Mouse (Mus musculus): Measurements from ENCODE around the gene Igdcc4.

Igdcc4 gene

GRCm38 (mm10) chr9:65166386-65166785, 65.1 kb downstream of the Igdcc4 start:
- TF ChIP-seq GATA4 (IDR thresholded peaks at IDR 0.05; ENCODE audit: insufficient replicate concordance, low read length): no peak

- no peak for TF ChIP-seq GATA4 (IDR thresholded peaks at IDR 0.05; ENCODE audit: insufficient replicate concordance, low read length)
Measured at GRCm38 (mm10) chr9:65168534-65168933, 67.2 kb downstream of the Igdcc4 start.

DNA sequence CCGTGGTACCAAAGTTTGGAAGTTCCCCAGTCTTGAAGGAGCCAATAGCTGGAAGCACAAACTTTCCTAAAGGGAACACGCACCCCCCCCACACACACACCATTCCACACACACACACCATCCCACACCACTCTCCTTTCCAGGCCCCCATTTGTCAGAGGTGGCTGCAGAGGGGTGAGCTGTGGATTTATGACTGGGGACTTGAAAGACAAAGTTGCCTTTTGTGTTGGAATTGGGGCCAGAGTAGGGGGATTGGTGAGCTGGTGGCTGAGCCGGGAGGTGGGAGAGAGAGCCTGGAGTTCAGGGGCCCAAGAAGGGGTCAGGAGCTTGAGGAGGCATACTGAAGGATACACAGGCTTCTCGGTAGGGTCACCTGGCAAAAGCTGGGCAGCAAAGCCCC, 67.7 kb downstream of the Igdcc4 start:
- no peak for TF ChIP-seq GATA4 (IDR thresholded peaks at IDR 0.05; ENCODE audit: insufficient replicate concordance, low read length)

- TF ChIP-seq GATA4 (IDR thresholded peaks at IDR 0.05; ENCODE audit: insufficient replicate concordance, low read length): no peak
Measured at GRCm38 (mm10) chr9:65172654-65173053, 71.4 kb downstream of the Igdcc4 start.

DNA sequence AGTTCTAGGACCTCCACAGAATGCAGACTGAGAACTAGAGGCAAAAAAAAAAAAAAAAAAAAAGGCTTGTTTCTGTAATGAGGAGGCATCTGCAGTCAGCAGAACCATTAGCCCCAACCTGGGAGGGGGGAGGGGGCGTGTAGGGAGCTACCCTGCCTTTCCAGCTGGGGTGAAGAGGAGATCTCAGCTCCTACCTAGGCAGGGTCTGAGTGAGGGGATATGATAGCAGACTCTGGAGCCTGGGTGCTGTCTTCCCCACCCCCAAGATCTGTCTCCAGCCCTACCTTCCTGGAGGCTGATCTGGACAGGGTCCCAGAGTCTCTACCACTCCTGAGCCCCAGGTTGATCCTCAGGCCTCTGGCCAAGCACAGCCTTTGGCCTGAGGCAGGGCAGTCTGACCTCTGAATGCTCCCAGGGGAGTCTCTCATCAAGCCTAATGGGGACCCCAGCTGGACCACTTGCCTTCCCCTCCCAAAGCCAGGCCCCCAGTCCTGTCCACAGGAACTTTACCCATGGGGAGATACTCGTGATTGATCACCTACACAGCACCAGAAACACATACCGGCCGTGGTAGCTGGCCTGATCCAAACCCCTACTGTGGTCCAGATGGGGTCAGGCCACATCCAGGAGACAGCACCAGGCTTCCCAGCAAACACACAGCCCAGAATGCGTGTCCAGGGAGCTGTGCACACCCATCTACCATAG, 74.1 kb downstream of the Igdcc4 start:
- no peak for TF ChIP-seq GATA4 (IDR thresholded peaks at IDR 0.05; ENCODE audit: insufficient replicate concordance, low read length)

DNA sequence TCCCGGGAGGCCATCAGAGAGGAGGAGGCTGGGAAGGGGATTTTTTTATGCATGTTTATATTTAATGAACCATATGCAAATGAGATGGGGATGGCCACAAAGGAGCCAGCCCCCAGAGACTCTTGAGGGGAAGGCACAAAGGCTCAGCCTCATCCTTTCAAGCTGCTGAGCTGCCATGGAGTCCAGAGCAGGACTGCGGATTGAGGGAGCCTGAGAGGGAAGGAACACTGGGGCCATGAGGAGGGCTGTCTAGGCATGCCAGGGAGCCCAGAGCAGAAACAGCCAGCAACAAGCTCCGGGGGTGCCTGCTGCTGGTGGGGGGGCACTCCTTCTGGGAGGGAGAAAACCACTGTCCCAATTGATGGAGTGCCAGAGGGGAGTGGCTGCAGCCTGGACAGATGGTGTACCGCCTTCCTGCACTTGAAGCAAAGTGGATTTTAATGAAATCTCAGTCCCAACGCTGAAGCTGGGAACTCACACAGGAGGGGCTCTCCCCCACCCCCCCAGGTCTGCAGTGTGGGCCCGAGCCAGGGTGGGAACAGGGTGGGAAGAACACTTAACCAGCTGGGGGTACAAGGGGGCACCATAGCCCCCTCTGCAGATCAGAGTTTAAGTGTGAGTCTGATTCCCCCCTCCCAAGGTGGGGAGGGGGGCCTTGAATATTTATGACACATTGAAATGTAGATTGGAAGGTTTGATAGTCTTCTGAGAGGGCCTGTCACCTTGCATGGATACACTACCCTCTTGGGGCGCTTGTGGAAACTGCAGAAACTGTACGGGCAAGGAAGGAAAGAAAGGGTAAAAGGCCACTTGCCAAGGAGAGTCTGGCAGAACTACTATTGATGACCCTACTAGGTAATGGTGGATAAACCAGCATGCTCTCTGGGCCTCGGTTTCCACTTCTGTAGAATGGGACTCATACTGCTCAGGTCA, 74.9 kb downstream of the Igdcc4 start:
- no peak for TF ChIP-seq GATA4 (IDR thresholded peaks at IDR 0.05; ENCODE audit: insufficient replicate concordance, low read length)

DNA sequence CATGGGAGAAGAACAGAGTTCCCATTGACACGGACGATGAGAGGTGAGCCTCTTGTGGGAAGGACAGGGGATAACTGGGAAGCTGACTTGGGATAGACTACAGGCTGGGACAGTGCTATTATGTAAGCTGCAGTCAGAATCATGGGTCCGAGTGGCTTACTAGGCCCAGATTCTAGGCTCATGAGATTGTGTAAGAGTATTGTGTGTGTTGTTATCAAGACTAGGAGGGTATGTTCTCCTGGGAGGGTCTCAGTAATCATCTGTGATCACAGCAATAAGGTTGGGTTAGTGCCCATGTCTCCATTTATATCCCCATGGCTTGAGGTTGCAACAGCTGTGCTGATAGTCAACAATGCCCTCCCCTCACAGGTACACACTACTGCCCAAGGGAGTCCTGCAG, 76.2 kb downstream of the Igdcc4 start:
- TF ChIP-seq GATA4 (IDR thresholded peaks at IDR 0.05; ENCODE audit: insufficient replicate concordance, low read length): no peak

GRCm38 (mm10) chr9:65177912-65178311, 76.6 kb downstream of the Igdcc4 start:
- TF ChIP-seq GATA4 (IDR thresholded peaks at IDR 0.05; ENCODE audit: insufficient replicate concordance, low read length): no peak

DNA sequence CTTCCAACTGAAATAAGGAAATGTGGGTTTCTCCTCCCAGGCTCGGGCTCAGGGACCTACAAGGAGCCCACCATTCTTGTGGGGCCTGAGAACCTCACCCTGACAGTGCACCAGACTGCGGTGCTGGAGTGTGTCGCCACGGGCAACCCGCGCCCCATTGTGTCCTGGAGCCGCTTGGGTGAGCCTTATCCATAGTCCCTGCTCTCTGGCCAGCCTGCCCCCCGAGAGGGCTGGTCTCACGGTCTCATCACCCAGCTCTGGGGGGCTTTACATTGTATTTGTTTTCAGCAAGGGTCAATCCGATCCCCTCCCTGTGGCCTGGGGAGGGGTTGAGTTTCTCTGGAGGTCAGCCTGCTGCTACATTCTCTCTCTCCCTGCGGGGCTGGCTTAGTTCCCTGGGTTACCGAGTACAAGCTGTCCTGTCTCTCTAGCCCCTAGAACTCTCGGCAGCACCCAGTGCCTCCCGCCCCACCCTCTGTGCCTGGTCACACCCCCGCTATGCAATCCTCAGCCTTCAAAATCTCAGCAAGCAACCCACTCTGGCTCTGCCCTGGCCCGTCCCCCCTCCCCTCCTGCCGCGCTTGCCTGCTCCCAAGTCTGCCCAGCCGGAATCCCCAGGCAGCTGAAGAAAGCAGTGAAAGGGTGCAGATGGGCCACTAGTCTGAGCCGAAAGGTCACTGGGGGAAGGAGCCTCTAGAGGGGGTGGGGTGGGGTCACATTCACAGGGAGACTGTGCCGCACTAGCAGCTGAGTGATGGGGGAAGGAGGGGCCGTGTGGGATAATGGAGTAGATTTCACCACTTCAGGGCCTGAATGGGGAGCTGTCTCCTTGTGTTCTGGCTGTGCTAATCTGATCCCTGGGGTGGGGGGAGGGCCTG, 77.3 kb downstream of the Igdcc4 start:
- TF ChIP-seq GATA4 (IDR thresholded peaks at IDR 0.05; ENCODE audit: insufficient replicate concordance, low read length): no peak

GRCm38 (mm10) chr9:65179817-65180624, 78.7 kb downstream of the Igdcc4 start:
- no peak for TF ChIP-seq GATA4 (IDR thresholded peaks at IDR 0.05; ENCODE audit: insufficient replicate concordance, low read length)

Measured in liver, adult (tissue).